Mouse (Mus musculus) forebrain, embryonic 11.5 days (tissue): ENCODE measurements around the gene Sobp. TPM values are rescaled to one million over a fixed set of nuclear protein-coding genes. Genes with fewer than 3 reads are reported as not detected.

Experiments used
- ATAC-seq: fragments of 200-750 bp; cut with Nextera tagmentation; replicated peaks from 2 replicates; pipeline ENCODE4 v1.8.0; 2017; ENCODE audit warnings: moderate TSS enrichment; ENCODE audit not compliant: low FRiP score
- DNase-seq: peaks from one replicate; pipeline ENCODE4 v3.0.0-alpha.2; 2017; ENCODE audit warnings: low spot score
- H3K27ac ChIP-seq: fragments of 300-500 bp; sonication (generic); 2 replicates; pipeline ENCODE4 v1.5.1; 2014; ENCODE audit warnings: low read depth, low read length
- H3K27me3 ChIP-seq: fragments of 300-500 bp; sonication (generic); 2 replicates; pipeline ENCODE4 v1.6.1; 2014; ENCODE audit warnings: mild to moderate bottlenecking, low read length, mixed read lengths; ENCODE audit not compliant: control insufficient read depth, insufficient read depth
- H3K36me3 ChIP-seq: fragments of 300-500 bp; sonication (generic); 2 replicates; pipeline ENCODE4 v1.6.1; 2014; ENCODE audit warnings: mild to moderate bottlenecking, low read length, moderate library complexity, mixed read lengths; ENCODE audit not compliant: control insufficient read depth, insufficient read depth
- H3K4me1 ChIP-seq: fragments of 300-500 bp; sonication (generic); replicated peaks from 2 replicates; pipeline ENCODE4 v1.6.1; 2014; ENCODE audit warnings: low read length, mixed read lengths; ENCODE audit not compliant: control insufficient read depth, insufficient read depth
- H3K4me2 ChIP-seq: fragments of 300-500 bp; sonication (generic); 2 replicates; pipeline ENCODE4 v1.6.1; 2014; ENCODE audit warnings: low read depth, mild to moderate bottlenecking, low read length, moderate library complexity, mixed read lengths; ENCODE audit not compliant: severe bottlenecking
- H3K4me3 ChIP-seq: fragments of 300-500 bp; sonication (generic); 2 replicates; pipeline ENCODE4 v1.5.1; 2014; ENCODE audit warnings: low read depth, low read length
- H3K9ac ChIP-seq: fragments of 300-500 bp; sonication (generic); 2 replicates; pipeline ENCODE4 v1.6.1; 2014; ENCODE audit warnings: low read length
- H3K9me3 ChIP-seq: fragments of 300-500 bp; sonication (generic); 2 replicates; pipeline ENCODE4 v1.6.1; 2016; ENCODE audit warnings: low read length, mixed read lengths; ENCODE audit not compliant: control insufficient read depth
- WGBS: fragments of 180-500 bp; shearing (Covaris S2); extraction: QIAGEN DNeasy Blood & Tissue Kit; methylation state at CpG from one replicate; pipeline ENCODE4 v1.1.7; 2014; 5-methylcytosine and 5-hydroxymethylcytosine counted together
- polyA plus RNA-seq: library from polyadenylated mRNA; unstranded; fragments of >200 nt; fragmentation: Nextera tagmentation; extraction: Ambion mirVana; gene quantifications from 2 replicates; pipeline ENCODE4 v1.2.1, GENCODE M21; 2014

Sobp gene
- polyA plus RNA-seq: 5.5 and 5.7 TPM in 2 replicates

GRCm38 (mm10) chr10:43174326-43175155 lies at the start of gene Sobp, which contains the start of gene 9030612E09Rik:
Gene Sobp (minus strand): TSS chr10:43174530.
Gene 9030612E09Rik (plus strand): TSS chr10:43174704.
- H3K4me2 ChIP-seq: peak within 1 kb of the TSS; percentile 93
- H3K27me3 ChIP-seq: peaks cover 10% of the 10 kb centered on the region
- peak within 1 kb of the TSS; percentile 87 for H3K9ac ChIP-seq
- peak within 1 kb of the TSS; percentile 87 for H3K4me3 ChIP-seq
- WGBS: under 1% methylated on average over 68 of the region's 91 CpGs
- H3K36me3 ChIP-seq: no peaks in the 10 kb centered on the region
- H3K9me3 ChIP-seq: no peaks in the 10 kb centered on the region
- peak within 1 kb of the TSS; percentile 75 for H3K27ac ChIP-seq
- ATAC-seq (peak; percentile 78), DNase-seq (peak; percentile 89)
- H3K4me1 ChIP-seq: peaks cover 8% of the 10 kb centered on the region; the same call in 1 of the 2 replicates

- Histone ChIP-seq H3K9ac (no peak overlapping the region), H3K4me3 (no peak overlapping the region), H3K9me3 (no peaks in the 10 kb centered on the region), H3K4me1 (no peaks in the 10 kb centered on the region), H3K4me2 (no peak overlapping the region), H3K27ac (no peak overlapping the region), H3K36me3 (no peaks in the 10 kb centered on the region), H3K27me3 (no peaks in the 10 kb centered on the region)
- no peak for ATAC-seq
- WGBS: 92% methylated on average over 2 of the region's 2 CpGs
- no peak for DNase-seq
Measured at GRCm38 (mm10) chr10:43223391-43223790, 49.1 kb upstream of the Sobp start.

- H3K4me1 ChIP-seq: no peaks in the 10 kb centered on the region
- H3K36me3 ChIP-seq: no peaks in the 10 kb centered on the region
- no peaks in the 10 kb centered on the region for H3K27me3 ChIP-seq
- H3K9ac ChIP-seq: peak overlapping the region; percentile 96
- under 1% methylated on average over 25 of the region's 25 CpGs for WGBS
- H3K9me3 ChIP-seq: no peaks in the 10 kb centered on the region
- H3K4me3 ChIP-seq: peak overlapping the region; percentile 88
- H3K27ac ChIP-seq: peak overlapping the region; percentile 50; the same call in 1 of the 2 replicates
- peak overlapping the region; percentile 91 for H3K4me2 ChIP-seq
- ATAC-seq (peak; percentile 69), DNase-seq (no peak)
Measured at GRCm38 (mm10) chr10:43221659-43222058, 47.3 kb upstream of the Sobp start.

- no peaks in the 10 kb centered on the region for H3K4me1 ChIP-seq
- peak; percentile 94 for DNase-seq
- H3K27me3 ChIP-seq: no peaks in the 10 kb centered on the region
- H3K4me2 ChIP-seq: peak within 1 kb of the TSS; percentile 91
- WGBS: under 1% methylated on average over 50 of the region's 50 CpGs
- H3K27ac ChIP-seq: peak within 1 kb of the TSS; percentile 70
- peak within 1 kb of the TSS; percentile 88 for H3K4me3 ChIP-seq
- peak within 1 kb of the TSS; percentile 96 for H3K9ac ChIP-seq
- peak; percentile 96 for ATAC-seq
- H3K9me3 ChIP-seq: no peaks in the 10 kb centered on the region
- H3K36me3 ChIP-seq: no peaks in the 10 kb centered on the region
Measured at GRCm38 (mm10) chr10:43220910-43221625, 46.7 kb upstream of the Sobp start, which contains the start of gene Pdss2. Gene Pdss2 (plus strand): TSS chr10:43221486.

- 21% methylated on average over 7 of the region's 7 CpGs for WGBS
- H3K27me3 ChIP-seq: no peaks in the 10 kb centered on the region
- peak overlapping the region; percentile 70; the same call in 1 of the 2 replicates for H3K27ac ChIP-seq
- H3K4me3 ChIP-seq: peak overlapping the region; percentile 88
- no peaks in the 10 kb centered on the region for H3K4me1 ChIP-seq
- peak overlapping the region; percentile 91 for H3K4me2 ChIP-seq
- no peaks in the 10 kb centered on the region for H3K36me3 ChIP-seq
- DNase-seq (no peak), ATAC-seq (no peak)
- H3K9me3 ChIP-seq: no peaks in the 10 kb centered on the region
- H3K9ac ChIP-seq: peak overlapping the region; percentile 96
Measured at GRCm38 (mm10) chr10:43220479-43220878, 46.1 kb upstream of the Sobp start.

GRCm38 (mm10) chr10:43217361-43217900 lies 43.1 kb upstream of the Sobp start:
- Histone ChIP-seq H3K4me2 (no peak overlapping the region), H3K4me3 (no peak overlapping the region), H3K27me3 (no peaks in the 10 kb centered on the region), H3K9ac (no peak overlapping the region), H3K4me1 (no peaks in the 10 kb centered on the region), H3K27ac (no peak overlapping the region), H3K36me3 (no peaks in the 10 kb centered on the region), H3K9me3 (no peaks in the 10 kb centered on the region)
- no peak for ATAC-seq
- 93% methylated on average over 13 of the region's 13 CpGs for WGBS
- no peak for DNase-seq

- no peaks in the 10 kb centered on the region for H3K9me3 ChIP-seq
- H3K4me2 ChIP-seq: no peak overlapping the region
- H3K27me3 ChIP-seq: no peaks in the 10 kb centered on the region
- no peak overlapping the region for H3K4me3 ChIP-seq
- no peak overlapping the region for H3K9ac ChIP-seq
- no peak for ATAC-seq
- H3K4me1 ChIP-seq: no peaks in the 10 kb centered on the region
- DNase-seq: peak; percentile 65
- H3K36me3 ChIP-seq: no peaks in the 10 kb centered on the region
- H3K27ac ChIP-seq: no peak overlapping the region
- 31% methylated on average over 6 of the region's 6 CpGs for WGBS
Measured at GRCm38 (mm10) chr10:43211866-43212265, 37.5 kb upstream of the Sobp start.

- Histone ChIP-seq H3K36me3 (no peaks in the 10 kb centered on the region), H3K4me2 (no peak overlapping the region), H3K9me3 (no peaks in the 10 kb centered on the region), H3K9ac (no peak overlapping the region), H3K4me1 (no peaks in the 10 kb centered on the region), H3K27me3 (no peaks in the 10 kb centered on the region), H3K27ac (no peak overlapping the region), H3K4me3 (no peak overlapping the region)
- DNase-seq (no peak), ATAC-seq (no peak)
- 95% methylated on average over 3 of the region's 3 CpGs for WGBS
Measured at GRCm38 (mm10) chr10:43203865-43204264, 29.5 kb upstream of the Sobp start.
